Mouse (Mus musculus) stomach, embryonic 14.5 days (tissue): Measurements from ENCODE around the gene Klf13. TPM values are rescaled to one million over a fixed set of nuclear protein-coding genes. Genes with fewer than 3 reads are reported as not detected.

Experiments used
- ATAC-seq: fragments of 200-750 bp; cut with Nextera tagmentation; 2 replicates; pipeline ENCODE4 v1.8.0; 2017; ENCODE audit warnings: low read depth, moderate TSS enrichment; ENCODE audit not compliant: insufficient number of reproducible peaks, insufficient read depth, low FRiP score
- H3K27ac ChIP-seq: fragments of 300-500 bp; sonication (generic); 2 replicates; pipeline ENCODE4 v1.5.1; 2014; ENCODE audit warnings: mild to moderate bottlenecking, low read length, moderate library complexity, mixed read lengths
- H3K27me3 ChIP-seq: fragments of 300-500 bp; sonication (generic); 2 replicates; pipeline ENCODE4 v1.6.1; 2014; ENCODE audit warnings: low read length, control low read depth, mixed read lengths; ENCODE audit not compliant: control insufficient read depth, insufficient read depth
- H3K36me3 ChIP-seq: fragments of 300-500 bp; sonication (generic); 2 replicates; pipeline ENCODE4 v1.6.1; 2014; ENCODE audit warnings: mild to moderate bottlenecking, control low read depth, low read length, moderate library complexity, mixed read lengths; ENCODE audit not compliant: control insufficient read depth, insufficient read depth
- H3K4me1 ChIP-seq: fragments of 300-500 bp; sonication (generic); 2 replicates; pipeline ENCODE4 v1.6.1; 2014; ENCODE audit warnings: low read length, control low read depth, mixed read lengths; ENCODE audit not compliant: control insufficient read depth, insufficient read depth
- H3K4me2 ChIP-seq: fragments of 300-500 bp; sonication (generic); replicated peaks from 2 replicates; pipeline ENCODE4 v1.6.1; 2014; ENCODE audit warnings: low read depth, low read length, control low read depth
- H3K4me3 ChIP-seq: fragments of 300-500 bp; sonication (generic); 2 replicates; pipeline ENCODE4 v1.5.1; 2014; ENCODE audit warnings: low read depth, low read length, control low read depth
- H3K9ac ChIP-seq: fragments of 300-500 bp; sonication (generic); replicated peaks from 2 replicates; pipeline ENCODE4 v1.6.1; 2014; ENCODE audit warnings: low read depth, mild to moderate bottlenecking, control low read depth, low read length, moderate library complexity, mixed read lengths
- H3K9me3 ChIP-seq: fragments of 300-500 bp; sonication (generic); 2 replicates; pipeline ENCODE4 v1.6.1; 2016; ENCODE audit warnings: low read depth, low read length, control low read depth; ENCODE audit not compliant: control insufficient read depth
- WGBS: fragments of 180-500 bp; shearing (Covaris S2); extraction: QIAGEN DNeasy Blood & Tissue Kit; methylation state at CpG from one replicate; pipeline ENCODE4 v1.1.7; 2014; 5-methylcytosine and 5-hydroxymethylcytosine counted together
- polyA plus RNA-seq: library from polyadenylated mRNA; unstranded; fragments of >200 nt; fragmentation: Nextera tagmentation; extraction: Ambion mirVana; gene quantifications from 2 replicates; pipeline ENCODE4 v1.2.1, GENCODE M21; 2014

Gene Klf13
- polyA plus RNA-seq, 1 experiment from 2014 or later, result 35.5 TPM

- Histone ChIP-seq H3K27me3 (no peaks in the 10 kb centered on the region), H3K4me2 (no peak overlapping the region), H3K27ac (no peak overlapping the region), H3K9me3 (no peaks in the 10 kb centered on the region), H3K4me3 (no peak overlapping the region), H3K36me3 (no peaks in the 10 kb centered on the region), H3K9ac (no peak overlapping the region), H3K4me1 (no peaks in the 10 kb centered on the region)
- ATAC-seq, result no peak
- 68% methylated on average over 3 of the region's 3 CpGs for WGBS
These were observed 31.2 kb upstream of the Klf13 start for GRCm38 (mm10) chr7:63969941-63970340.

GRCm38 (mm10) chr7:63965635-63966418, 27.1 kb upstream of the Klf13 start:
- Histone ChIP-seq H3K27ac (no peak overlapping the region), H3K36me3 (no peaks in the 10 kb centered on the region), H3K9me3 (no peaks in the 10 kb centered on the region), H3K4me2 (no peak overlapping the region), H3K4me1 (no peaks in the 10 kb centered on the region), H3K4me3 (no peak overlapping the region), H3K9ac (no peak overlapping the region), H3K27me3 (no peaks in the 10 kb centered on the region)
- WGBS, result 72% methylated on average over 5 of the region's 5 CpGs
- ATAC-seq, result no peak

- no peak overlapping the region for H3K4me3 ChIP-seq
These were observed 26.4 kb upstream of the Klf13 start for GRCm38 (mm10) chr7:63965135-63965534.

GRCm38 (mm10) chr7:63964121-63964520, 25.4 kb upstream of the Klf13 start:
- Histone ChIP-seq H3K4me3 (no peak overlapping the region), H3K27me3 (no peaks in the 10 kb centered on the region), H3K27ac (no peak overlapping the region), H3K9me3 (no peaks in the 10 kb centered on the region), H3K4me2 (no peak overlapping the region), H3K4me1 (no peaks in the 10 kb centered on the region), H3K9ac (no peak overlapping the region), H3K36me3 (no peaks in the 10 kb centered on the region)
- WGBS, result 73% methylated on average over 6 of the region's 6 CpGs
- ATAC-seq, result no peak

More at GRCm38 (mm10) chr7:63965135-63965534, 26.4 kb upstream of the Klf13 start:
- ATAC-seq, result peak; percentile 38; the same call in 1 of the 2 replicates
- no peak overlapping the region for H3K4me2 ChIP-seq
- H3K9me3 ChIP-seq, result no peaks in the 10 kb centered on the region
- WGBS, result 86% methylated on average over 2 of the region's 2 CpGs
- H3K9ac ChIP-seq, result no peak overlapping the region
- H3K27me3 ChIP-seq, result no peaks in the 10 kb centered on the region
- H3K27ac ChIP-seq, result no peak overlapping the region
- H3K36me3 ChIP-seq, result no peaks in the 10 kb centered on the region
- H3K4me1 ChIP-seq, result no peaks in the 10 kb centered on the region

DNA sequence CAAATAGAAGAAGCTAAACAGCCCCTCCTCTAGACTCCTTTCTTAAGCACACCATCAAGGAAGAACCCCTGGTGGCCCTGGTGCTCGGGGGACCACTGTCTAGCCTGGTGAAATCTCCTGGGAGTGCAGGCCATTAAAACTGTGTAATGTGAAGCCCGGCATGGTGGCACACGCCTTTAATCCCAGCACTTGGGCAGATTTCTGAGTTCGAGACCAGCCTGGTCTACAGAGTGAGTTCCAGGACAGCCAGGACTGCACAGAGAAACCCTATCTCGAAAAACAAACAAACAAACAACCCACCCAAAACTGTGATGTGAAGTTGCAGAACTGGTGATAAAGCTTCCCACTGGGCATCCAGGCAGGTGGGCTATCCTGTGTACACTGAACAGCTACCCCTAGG, 24.9 kb upstream of the Klf13 start:
- H3K27me3 ChIP-seq, result no peaks in the 10 kb centered on the region
- 70% methylated on average over 5 of the region's 5 CpGs for WGBS
- no peak overlapping the region for H3K27ac ChIP-seq
- H3K36me3 ChIP-seq, result no peaks in the 10 kb centered on the region
- no peaks in the 10 kb centered on the region for H3K9me3 ChIP-seq
- no peaks in the 10 kb centered on the region for H3K4me1 ChIP-seq
- H3K4me3 ChIP-seq, result no peak overlapping the region
- no peak overlapping the region for H3K4me2 ChIP-seq
- no peak overlapping the region for H3K9ac ChIP-seq
- ATAC-seq, result no peak

DNA sequence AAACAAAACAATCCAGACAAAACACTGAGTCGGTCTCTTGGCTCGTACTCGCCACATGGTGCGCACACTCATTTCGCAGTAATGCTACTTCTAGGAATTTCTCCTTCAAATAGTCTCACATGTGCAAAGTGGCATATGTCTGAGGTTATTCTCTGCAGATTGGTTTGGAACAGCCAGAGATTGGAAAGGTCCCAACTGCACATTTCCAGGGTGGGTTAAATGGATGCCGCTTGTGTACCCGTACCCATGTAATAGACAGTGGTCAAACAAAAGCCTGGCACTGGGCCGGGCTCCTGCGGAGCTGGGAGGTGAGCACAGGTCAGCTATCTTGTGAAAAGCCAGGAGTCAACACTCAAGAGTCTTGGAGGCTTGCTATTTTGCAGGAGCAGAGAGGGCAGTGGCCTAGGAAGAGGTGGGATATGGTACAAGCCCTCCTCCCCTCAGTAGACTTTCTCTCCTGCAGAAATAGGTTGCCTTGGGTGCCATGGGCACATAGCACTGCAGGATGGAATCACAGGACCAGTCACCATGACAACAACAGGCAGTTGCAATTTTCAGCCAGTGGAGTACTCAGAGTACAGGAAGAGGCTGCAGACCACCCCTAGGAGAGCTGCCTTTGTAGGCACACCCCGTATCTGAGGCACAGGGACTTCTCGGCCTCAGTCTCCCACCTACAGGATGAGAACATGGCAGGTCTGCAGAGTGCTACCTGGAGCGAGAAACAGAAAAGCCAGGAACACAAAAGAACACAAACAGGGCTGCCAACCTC, 19.3 kb upstream of the Klf13 start:
- no peak overlapping the region for H3K4me2 ChIP-seq
- no peak overlapping the region for H3K9ac ChIP-seq
- H3K27me3 ChIP-seq, result no peaks in the 10 kb centered on the region
- no peaks in the 10 kb centered on the region for H3K36me3 ChIP-seq
- no peaks in the 10 kb centered on the region for H3K4me1 ChIP-seq
- no peak for ATAC-seq
- 84% methylated on average over 12 of the region's 12 CpGs for WGBS
- no peak overlapping the region for H3K4me3 ChIP-seq
- no peak overlapping the region for H3K27ac ChIP-seq
- no peaks in the 10 kb centered on the region for H3K9me3 ChIP-seq

- Histone ChIP-seq H3K36me3 (no peaks in the 10 kb centered on the region), H3K9me3 (no peaks in the 10 kb centered on the region), H3K4me1 (no peaks in the 10 kb centered on the region), H3K27ac (no peak overlapping the region), H3K4me3 (no peak overlapping the region), H3K9ac (no peak overlapping the region), H3K27me3 (no peaks in the 10 kb centered on the region), H3K4me2 (no peak overlapping the region)
- WGBS, result 28% methylated on average over 16 of the region's 16 CpGs
- ATAC-seq, result 0 out of 2 replicates have a peak, but pooled peaks have one; percentile 26
These were observed 18.4 kb upstream of the Klf13 start for GRCm38 (mm10) chr7:63956981-63957713.

GRCm38 (mm10) chr7:63956138-63956823, 17.6 kb upstream of the Klf13 start:
- Histone ChIP-seq H3K4me3 (no peak overlapping the region), H3K4me1 (no peaks in the 10 kb centered on the region), H3K9ac (no peak overlapping the region), H3K27me3 (no peaks in the 10 kb centered on the region), H3K36me3 (no peaks in the 10 kb centered on the region), H3K27ac (no peak overlapping the region), H3K9me3 (no peaks in the 10 kb centered on the region), H3K4me2 (no peak overlapping the region)
- 0 out of 2 replicates have a peak, but pooled peaks have one; percentile 39 for ATAC-seq
- WGBS, result 75% methylated on average over 14 of the region's 14 CpGs
